Mouse (Mus musculus) forebrain, embryonic 14.5 days (tissue): Measurements from ENCODE around the gene Gm8871. TPM values are rescaled to one million over a fixed set of nuclear protein-coding genes. Genes with fewer than 3 reads are reported as not detected.
"Not testable (repeated sequence)": the region's sequence is repeated elsewhere in the genome, so short reads cannot be mapped to it uniquely, and the experiment has no call there.

Source experiments
- ATAC-seq: fragments of 200-750 bp; cut with Nextera tagmentation; 2 replicates; pipeline ENCODE4 v1.8.0; 2017; ENCODE audit warnings: mild to moderate bottlenecking, moderate library complexity
- DNase-seq: peaks from one replicate; pipeline ENCODE4 v3.0.0-alpha.2; 2015; ENCODE audit warnings: low spot score
- H3K27ac ChIP-seq: fragments of 300-500 bp; sonication (generic); 2 replicates; pipeline ENCODE4 v1.5.1; 2014; ENCODE audit warnings: low read depth, mild to moderate bottlenecking, control low read depth, low read length, moderate library complexity
- H3K27me3 ChIP-seq: fragments of 300-500 bp; sonication (generic); replicated peaks from 2 replicates; pipeline ENCODE4 v1.6.1; 2014; ENCODE audit warnings: low read length, control low read depth, mixed read lengths; ENCODE audit not compliant: control insufficient read depth, insufficient read depth
- H3K36me3 ChIP-seq: fragments of 300-500 bp; sonication (generic); 2 replicates; pipeline ENCODE4 v1.6.1; 2014; ENCODE audit warnings: low read length, control low read depth; ENCODE audit not compliant: control insufficient read depth, insufficient read depth
- H3K4me1 ChIP-seq: fragments of 300-500 bp; sonication (generic); 2 replicates; pipeline ENCODE4 v1.6.1; 2014; ENCODE audit warnings: antibody characterized with exemption, low read length, control low read depth; ENCODE audit not compliant: control insufficient read depth, insufficient read depth
- H3K4me2 ChIP-seq: fragments of 300-500 bp; sonication (generic); 2 replicates; pipeline ENCODE4 v1.6.1; 2014; ENCODE audit warnings: mild to moderate bottlenecking, control low read depth, low read length
- H3K4me3 ChIP-seq: fragments of 300-500 bp; sonication (generic); 2 replicates; pipeline ENCODE4 v1.5.1; 2014; ENCODE audit warnings: low read depth, low read length, control low read depth
- H3K9ac ChIP-seq: fragments of 300-500 bp; sonication (generic); 2 replicates; pipeline ENCODE4 v1.6.1; 2014; ENCODE audit warnings: mild to moderate bottlenecking, low read length, control low read depth, moderate library complexity
- H3K9me3 ChIP-seq: fragments of 300-500 bp; sonication (generic); replicated peaks from 2 replicates; pipeline ENCODE4 v1.6.1; 2016; ENCODE audit warnings: low read length, control low read depth, mixed read lengths; ENCODE audit not compliant: control insufficient read depth
- WGBS: fragments of 180-500 bp; shearing (Covaris S2); extraction: QIAGEN DNeasy Blood & Tissue Kit; methylation state at CpG from one replicate; pipeline ENCODE4 v1.1.7; 2014; 5-methylcytosine and 5-hydroxymethylcytosine counted together
- polyA plus RNA-seq: library from polyadenylated mRNA; unstranded; fragments of >200 nt; fragmentation: Nextera tagmentation; extraction: Ambion mirVana; gene quantifications from 2 replicates; pipeline ENCODE4 v1.2.1, GENCODE M21; 2014

Gm8871 gene
- not detected in 2 replicates for polyA plus RNA-seq

DNA sequence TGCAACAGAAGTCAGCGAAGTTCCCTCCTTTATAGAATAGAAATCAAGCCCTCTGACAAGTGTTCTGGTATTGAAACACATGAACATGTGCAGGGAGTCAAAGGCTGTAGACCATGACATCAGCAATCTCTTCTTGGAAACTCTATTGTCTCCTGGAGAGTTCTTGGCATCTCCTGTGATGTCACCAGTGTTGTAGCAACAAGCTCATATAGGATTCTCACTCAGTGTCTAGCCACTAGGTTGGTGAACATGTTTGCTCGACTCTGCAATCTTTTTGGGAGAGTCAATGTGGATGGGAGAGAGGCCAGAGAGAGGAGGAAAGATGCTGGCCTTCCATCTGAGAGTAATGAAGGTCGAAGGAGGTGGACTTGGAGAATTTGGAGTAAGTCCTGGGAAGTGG, at the start of gene Gm8871, which contains the start of gene Gm8857:
Gene Gm8871 (plus strand): TSS at position 301 of the 400 bp plus-strand sequence.
Gene Gm8857 (plus strand): TSS at position 303 of the 400 bp plus-strand sequence.
- 56% methylated on average over 1 of the region's 3 CpGs for WGBS
- not testable (repeated sequence) for ATAC-seq, H3K27ac ChIP-seq, H3K9me3 ChIP-seq, H3K4me2 ChIP-seq, H3K4me3 ChIP-seq, H3K36me3 ChIP-seq, DNase-seq, H3K4me1 ChIP-seq, H3K9ac ChIP-seq, H3K27me3 ChIP-seq

DNA sequence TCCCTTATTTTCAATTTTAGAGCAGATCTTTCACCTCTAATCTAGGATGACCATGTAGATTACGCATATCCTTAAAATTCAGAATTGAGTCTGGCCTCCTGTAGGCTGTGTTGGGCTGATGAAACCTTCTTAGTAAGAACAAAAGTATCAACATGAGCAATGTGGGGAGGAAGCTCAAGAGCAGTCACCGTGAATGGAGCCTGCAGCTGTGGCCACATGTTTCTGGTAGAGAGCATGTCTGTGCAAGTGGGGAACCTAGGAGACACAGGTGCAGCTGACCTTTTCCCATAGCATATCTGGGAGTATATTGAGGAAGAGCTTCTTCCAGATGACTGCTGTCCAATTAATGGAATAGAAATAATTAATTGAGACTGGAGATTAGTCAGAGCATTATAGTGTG, 5.9 kb downstream of the Gm8871 start:
- not testable (repeated sequence) for DNase-seq, H3K4me3 ChIP-seq, H3K9me3 ChIP-seq, H3K4me1 ChIP-seq, H3K36me3 ChIP-seq, H3K27me3 ChIP-seq, ATAC-seq, H3K4me2 ChIP-seq, H3K9ac ChIP-seq, H3K27ac ChIP-seq
- 85% methylated on average over 1 of the region's 2 CpGs for WGBS

DNA sequence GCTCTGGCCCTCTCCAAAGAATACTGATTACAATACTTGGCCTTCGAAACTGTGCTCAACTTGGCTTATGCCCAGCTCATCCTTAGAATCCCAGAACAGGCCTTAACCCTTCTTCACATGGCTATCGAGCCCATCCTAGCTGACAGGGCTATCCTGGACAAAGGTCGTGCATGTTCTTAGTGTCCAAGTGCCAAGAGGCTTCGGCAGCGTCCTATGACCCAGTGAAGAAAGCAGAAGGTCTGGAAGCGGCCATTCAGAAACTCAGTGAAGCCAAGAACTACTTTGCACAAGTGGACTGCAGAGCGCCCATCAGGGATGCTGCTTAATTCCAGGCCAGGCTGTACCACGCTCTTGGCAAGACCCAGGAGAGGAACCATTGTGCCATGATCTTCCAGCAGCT, 10.5 kb downstream of the Gm8871 start:
- not testable (repeated sequence) for H3K36me3 ChIP-seq, H3K4me3 ChIP-seq, H3K9ac ChIP-seq, H3K9me3 ChIP-seq, H3K27me3 ChIP-seq, DNase-seq, ATAC-seq, H3K27ac ChIP-seq, H3K4me2 ChIP-seq, H3K4me1 ChIP-seq
- 72% methylated on average over 5 of the region's 8 CpGs for WGBS

Other genes starting within 250 kb of the Gm8871 start
- not detected in 2 replicates for gene Gm8857, start within 50 bp of the Gm8871 start, polyA plus RNA-seq
- gene Gm8879, start 179.8 kb downstream of the Gm8871 start, polyA plus RNA-seq, result not detected in 2 replicates
- not detected in 2 replicates for gene Gm5861, start 235.3 kb downstream of the Gm8871 start, polyA plus RNA-seq